Mouse (Mus musculus) stomach, postnatal 0 days (tissue): ENCODE results near the gene Lpin2. TPM values are rescaled to one million over a fixed set of nuclear protein-coding genes. Genes with fewer than 3 reads are reported as not detected.

Source experiments
- ATAC-seq: fragments of 200-750 bp; cut with Nextera tagmentation; 2 replicates; pipeline ENCODE4 v1.8.0; 2017; ENCODE audit not compliant: low FRiP score, low TSS enrichment
- DNase-seq: peaks from one replicate; pipeline ENCODE4 v3.0.0-alpha.2; 2016; ENCODE audit warnings: low spot score
- H3K27ac ChIP-seq: fragments of 300-500 bp; sonication (generic); replicated peaks from 2 replicates; pipeline ENCODE4 v1.5.1; 2014; ENCODE audit warnings: mild to moderate bottlenecking, control low read depth
- H3K27me3 ChIP-seq: fragments of 300-500 bp; sonication (generic); 2 replicates; pipeline ENCODE4 v1.6.1; 2014; ENCODE audit warnings: low read length; ENCODE audit not compliant: control insufficient read depth, insufficient read depth
- H3K36me3 ChIP-seq: fragments of 300-500 bp; sonication (generic); 2 replicates; pipeline ENCODE4 v1.6.1; 2014; ENCODE audit warnings: low read length, mixed read lengths; ENCODE audit not compliant: control insufficient read depth, insufficient read depth
- H3K4me1 ChIP-seq: fragments of 300-500 bp; sonication (generic); replicated peaks from 2 replicates; pipeline ENCODE4 v1.6.1; 2014; ENCODE audit warnings: antibody characterized with exemption; ENCODE audit not compliant: control insufficient read depth, insufficient read depth
- H3K4me2 ChIP-seq: fragments of 300-500 bp; sonication (generic); replicated peaks from 2 replicates; pipeline ENCODE4 v1.6.1; 2014; ENCODE audit warnings: low read depth, mild to moderate bottlenecking, control low read depth, moderate library complexity
- H3K4me3 ChIP-seq: fragments of 300-500 bp; sonication (generic); 2 replicates; pipeline ENCODE4 v1.5.1; 2014; ENCODE audit warnings: low read depth, low read length, control low read depth
- H3K9ac ChIP-seq: fragments of 300-500 bp; sonication (generic); 2 replicates; pipeline ENCODE4 v1.6.1; 2014; ENCODE audit warnings: mild to moderate bottlenecking, low read length, control low read depth, mixed read lengths
- H3K9me3 ChIP-seq: fragments of 300-500 bp; sonication (generic); 2 replicates; pipeline ENCODE4 v1.6.1; 2016; ENCODE audit warnings: low read length; ENCODE audit not compliant: control insufficient read depth
- CTCF ChIP-seq: IDR thresholded peaks from 2 replicates; pipeline ENCODE4 v1.5.1; 2016; ENCODE audit warnings: antibody characterized with exemption, low read depth, mild to moderate bottlenecking, moderate library complexity
- EP300 ChIP-seq: optimal IDR thresholded peaks from 2 replicates; pipeline ENCODE3; 2016; ENCODE audit warnings: antibody characterized with exemption
- WGBS: fragments of 180-500 bp; shearing (Covaris S2); extraction: QIAGEN DNeasy Blood & Tissue Kit; methylation state at CpG from one replicate; pipeline ENCODE4 v1.1.7; 2014; 5-methylcytosine and 5-hydroxymethylcytosine counted together
- polyA plus RNA-seq: library from polyadenylated mRNA; unstranded; fragments of >200 nt; fragmentation: Nextera tagmentation; extraction: Ambion mirVana; gene quantifications from 2 replicates; pipeline ENCODE4 v1.2.1, GENCODE M21; 2015

The Lpin2 gene
- polyA plus RNA-seq, 1 experiment from 2014 or later, result 22.6 TPM

DNA sequence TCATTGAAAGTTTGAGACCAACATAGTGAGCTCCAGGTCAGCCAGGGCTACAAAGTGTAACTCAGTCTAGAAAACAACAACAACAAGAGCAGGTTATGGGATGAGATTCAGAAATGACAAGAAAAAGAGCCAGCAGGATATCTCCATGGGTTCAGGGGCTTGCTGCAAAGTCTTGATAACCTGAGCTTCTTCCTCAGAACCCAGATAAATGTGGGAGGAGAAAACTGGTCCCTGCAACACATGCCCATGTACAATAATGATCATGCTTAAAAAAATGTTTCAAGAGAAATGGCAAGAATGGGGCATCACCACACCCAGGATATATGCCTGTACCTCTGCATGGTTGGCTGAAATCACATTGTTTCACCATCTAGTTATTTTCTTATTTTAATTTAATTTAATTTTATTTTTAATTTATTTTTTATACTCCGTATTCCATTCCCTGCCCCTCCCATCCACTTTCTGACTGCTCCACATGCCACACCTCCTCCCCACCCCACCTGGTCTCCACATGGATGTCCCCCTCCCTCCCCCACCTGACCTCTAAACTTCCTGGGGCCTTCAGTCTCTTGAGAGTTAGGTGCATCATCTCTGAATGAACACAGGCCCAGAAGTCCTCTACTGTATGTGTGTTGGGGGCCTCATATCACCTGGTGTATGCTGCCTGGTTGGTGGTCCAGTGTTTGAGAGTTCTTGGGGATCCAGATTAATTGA, 37.0 kb upstream of the Lpin2 start:
- Histone ChIP-seq H3K27ac (no peak overlapping the region), H3K4me3 (no peak overlapping the region), H3K9ac (no peak overlapping the region), H3K4me1 (no peaks in the 10 kb centered on the region), H3K4me2 (no peak overlapping the region), H3K36me3 (no peaks in the 10 kb centered on the region), H3K27me3 (no peaks in the 10 kb centered on the region), H3K9me3 (no peaks in the 10 kb centered on the region)
- ATAC-seq, result no peak
- 86% methylated on average over 1 of the region's 1 CpGs for WGBS
- TF ChIP-seq EP300 (no peak), CTCF (no peak)
- no peak for DNase-seq

GRCm38 (mm10) chr17:71153356-71153755, 29.0 kb upstream of the Lpin2 start:
- H3K27ac ChIP-seq, result no peak overlapping the region
- no peaks in the 10 kb centered on the region for H3K36me3 ChIP-seq
- no peak overlapping the region for H3K9ac ChIP-seq
- 41% methylated on average over 4 of the region's 4 CpGs for WGBS
- no peak overlapping the region for H3K4me3 ChIP-seq
- H3K27me3 ChIP-seq, result no peaks in the 10 kb centered on the region
- DNase-seq, result no peak
- no peak for ATAC-seq
- TF ChIP-seq CTCF (no peak), EP300 (no peak)
- no peaks in the 10 kb centered on the region for H3K4me1 ChIP-seq
- no peak overlapping the region for H3K4me2 ChIP-seq
- H3K9me3 ChIP-seq, result no peaks in the 10 kb centered on the region

DNA sequence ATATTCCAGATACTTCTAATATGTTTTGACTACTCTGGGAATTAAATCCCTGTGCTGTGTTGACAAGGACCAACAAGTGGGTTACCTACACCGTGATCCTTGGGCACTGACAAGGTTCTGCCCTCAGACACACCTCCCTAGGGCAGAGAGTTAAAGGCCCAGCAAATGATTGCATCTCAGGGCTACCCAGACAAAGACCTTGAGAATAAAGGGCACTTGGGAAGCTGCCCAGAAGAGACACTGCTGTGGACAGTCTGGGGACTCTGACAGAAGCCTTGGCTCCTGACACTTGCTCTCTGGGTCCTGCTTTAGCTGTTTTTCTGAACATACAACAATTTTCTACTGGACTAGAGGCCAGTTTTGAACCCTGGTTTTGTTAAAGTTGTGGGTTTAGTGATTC, 27.1 kb upstream of the Lpin2 start:
- Histone ChIP-seq H3K9me3 (no peaks in the 10 kb centered on the region), H3K4me3 (no peak overlapping the region), H3K4me2 (no peak overlapping the region), H3K9ac (no peak overlapping the region), H3K27me3 (no peaks in the 10 kb centered on the region), H3K27ac (no peak overlapping the region), H3K4me1 (0 out of 2 replicates have a peak, but pooled peaks cover 2% of the 10 kb centered on the region), H3K36me3 (no peaks in the 10 kb centered on the region)
- TF ChIP-seq CTCF (no peak), EP300 (no peak)
- 19% methylated on average over 1 of the region's 1 CpGs for WGBS
- no peak for ATAC-seq
- no peak for DNase-seq

DNA sequence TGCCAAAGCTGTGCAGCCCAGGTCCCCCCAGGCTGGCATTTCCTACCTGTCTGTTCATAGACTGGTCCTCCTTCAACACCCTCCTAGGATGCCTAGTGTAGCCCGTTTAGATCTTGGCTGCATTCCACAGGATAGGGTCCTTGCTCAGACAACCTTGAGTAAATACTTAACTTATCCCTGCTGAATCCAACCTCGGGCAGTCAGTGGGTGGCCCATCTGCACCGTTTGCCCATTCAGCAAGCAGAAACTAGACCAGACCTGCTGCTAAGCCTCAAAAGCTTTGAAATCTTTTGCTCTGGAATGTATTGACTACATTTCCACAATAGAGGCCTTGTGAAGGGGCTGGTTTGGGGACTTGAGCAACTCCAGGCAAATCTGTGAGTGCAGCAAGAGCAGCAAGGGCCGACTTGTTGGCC, 23.2 kb upstream of the Lpin2 start:
- ATAC-seq (peak; percentile 63; the same call in 1 of the 2 replicates), DNase-seq (no peak)
- Histone ChIP-seq H3K27me3 (no peaks in the 10 kb centered on the region), H3K4me1 (0 out of 2 replicates have a peak, but pooled peaks cover 2% of the 10 kb centered on the region), H3K9me3 (no peaks in the 10 kb centered on the region), H3K27ac (peak overlapping the region; percentile 77; the same call in 1 of the 2 replicates), H3K9ac (no peak overlapping the region), H3K4me3 (no peak overlapping the region), H3K4me2 (no peak overlapping the region), H3K36me3 (no peaks in the 10 kb centered on the region)
- WGBS, result 8% methylated on average over 4 of the region's 4 CpGs
- TF ChIP-seq CTCF (no peak), EP300 (no peak)

DNA sequence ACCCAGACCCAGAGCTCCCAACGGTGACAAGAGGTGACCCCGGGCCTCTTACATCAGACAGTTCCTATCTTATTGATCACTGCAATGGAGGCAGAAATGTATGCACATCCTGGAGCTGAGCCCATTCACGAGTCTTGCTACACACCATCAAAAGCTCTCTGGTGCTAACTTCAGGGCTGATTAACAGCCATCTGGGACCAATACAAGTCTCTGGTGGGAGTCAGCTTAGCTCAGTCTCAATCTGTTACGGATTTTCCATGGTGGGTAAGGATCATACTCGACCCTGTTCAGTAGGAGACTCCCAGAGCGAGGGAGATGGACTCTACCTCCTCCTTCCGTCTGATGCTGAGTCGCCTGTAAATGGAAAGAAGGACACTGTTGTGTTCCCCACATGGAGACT, 22.6 kb upstream of the Lpin2 start:
- DNase-seq, result no peak
- Histone ChIP-seq H3K4me1 (0 out of 2 replicates have a peak, but pooled peaks cover 2% of the 10 kb centered on the region), H3K36me3 (no peaks in the 10 kb centered on the region), H3K27ac (peak overlapping the region; percentile 77), H3K27me3 (no peaks in the 10 kb centered on the region), H3K9ac (no peak overlapping the region), H3K9me3 (no peaks in the 10 kb centered on the region), H3K4me2 (no peak overlapping the region), H3K4me3 (no peak overlapping the region)
- 49% methylated on average over 8 of the region's 8 CpGs for WGBS
- TF ChIP-seq CTCF, result no peak
- no peak for TF ChIP-seq EP300
- ATAC-seq, result no peak

GRCm38 (mm10) chr17:71160244-71160995, 21.9 kb upstream of the Lpin2 start:
- H3K9ac ChIP-seq, result no peak overlapping the region
- DNase-seq, result no peak
- H3K36me3 ChIP-seq, result no peaks in the 10 kb centered on the region
- TF ChIP-seq EP300 (no peak), CTCF (no peak)
- no peak for ATAC-seq
- no peak overlapping the region for H3K4me2 ChIP-seq
- 0 out of 2 replicates have a peak, but pooled peaks cover 2% of the 10 kb centered on the region for H3K4me1 ChIP-seq
- H3K27me3 ChIP-seq, result no peaks in the 10 kb centered on the region
- H3K27ac ChIP-seq, result peak overlapping the region; percentile 77
- no peak overlapping the region for H3K4me3 ChIP-seq
- 90% methylated on average over 8 of the region's 8 CpGs for WGBS
- no peaks in the 10 kb centered on the region for H3K9me3 ChIP-seq
